8 mouse cellular contexts compared by ENCODE assay signal in genomic region chr19:46248991-46249390, GRCm38 (mm10). TPM values are rescaled to one million over a fixed set of nuclear protein-coding genes. Genes with fewer than 3 reads are reported as not detected.
A peak's percentile ranks its signal among the peaks of the same experiment; 100 is the strongest.
DNase-seq lines count a peak whose midpoint lies in the region; ATAC-seq and TF ChIP-seq lines count a peak whose summit lies in the region.

No protein-coding gene starts in this region.

- TF ChIP-seq CTCF in kidney, postnatal 0 days (IDR thresholded peaks at IDR 0.05; ENCODE audit: low read depth) = peak; percentile 53

- H3K36me3 ChIP-seq in kidney, postnatal 0 days (ENCODE audit: insufficient read depth, low read length) = peaks cover 4% of the 10 kb centered on the region; the same call in 1 of the 2 replicates
- H3K36me3 ChIP-seq in midbrain, embryonic 10.5 days = peaks cover 20% of the 10 kb centered on the region
- peaks cover 15% of the 10 kb centered on the region for H3K36me3 ChIP-seq in forebrain, embryonic 10.5 days (replicated peaks)

- no peaks in the 10 kb centered on the region for H3K9me3 ChIP-seq in kidney, postnatal 0 days (replicated peaks; ENCODE audit: low read length)
- H3K9me3 ChIP-seq in midbrain, embryonic 10.5 days (replicated peaks) = no peaks in the 10 kb centered on the region
- H3K9me3 ChIP-seq in forebrain, embryonic 10.5 days = no peaks in the 10 kb centered on the region

- no peak overlapping the region for H3K27ac ChIP-seq in kidney, postnatal 0 days
- H3K27ac ChIP-seq in midbrain, embryonic 10.5 days (replicated peaks) = no peak overlapping the region
- no peak overlapping the region for H3K27ac ChIP-seq in forebrain, embryonic 10.5 days

- no peak overlapping the region for H3K9ac ChIP-seq in kidney, postnatal 0 days (ENCODE audit: low read depth, low read length)

- no peak for ATAC-seq in kidney, postnatal 0 days (replicated peaks; ENCODE audit: low FRiP score, low read depth)

- intact Hi-C loops in heart, postnatal 36 days (cut with DNase I) = no loop called here

- H3K4me2 ChIP-seq in kidney, postnatal 0 days (ENCODE audit: low read length) = no peak overlapping the region

- DNase-seq in heart, postnatal 4 days = peak; percentile 35
- no peak for DNase-seq in heart, postnatal 36 days
- peak; percentile 13 for DNase-seq in 416B (ENCODE audit: low read depth)
- DNase-seq in adrenal gland, postnatal 10 days = peak; percentile 27
- peak; percentile 21 for DNase-seq in kidney, postnatal 0 days (ENCODE audit: low spot score)
- no peak for DNase-seq in left cerebral cortex, adult 8-10 months (ENCODE audit: low spot score in 2 of 2)
- DNase-seq in midbrain, embryonic 10.5 days (ENCODE audit: low spot score) = no peak
- no peak for DNase-seq in forebrain, embryonic 10.5 days (ENCODE audit: extremely low spot score, low spot score)

- H3K27me3 ChIP-seq in kidney, postnatal 0 days (ENCODE audit: insufficient read depth, low read length) = no peaks in the 10 kb centered on the region
- H3K27me3 ChIP-seq in midbrain, embryonic 10.5 days (ENCODE audit: low read depth, poor library complexity, severe bottlenecking) = no peaks in the 10 kb centered on the region
- H3K27me3 ChIP-seq in forebrain, embryonic 10.5 days (ENCODE audit: poor library complexity, severe bottlenecking) = no peaks in the 10 kb centered on the region

- WGBS in kidney, postnatal 0 days = 27% methylated on average over 7 of the region's 7 CpGs
- 55% methylated on average over 7 of the region's 7 CpGs for WGBS in midbrain, embryonic 10.5 days
- 61% methylated on average over 7 of the region's 7 CpGs for WGBS in forebrain, embryonic 10.5 days

- no peak overlapping the region for H3K4me3 ChIP-seq in kidney, postnatal 0 days (replicated peaks; ENCODE audit: low read depth, low read length)
- H3K4me3 ChIP-seq in midbrain, embryonic 10.5 days = no peak overlapping the region
- H3K4me3 ChIP-seq in forebrain, embryonic 10.5 days = no peak overlapping the region

- H3K4me1 ChIP-seq in kidney, postnatal 0 days (replicated peaks; ENCODE audit: insufficient read depth, low read length) = no peaks in the 10 kb centered on the region
- peaks cover 9% of the 10 kb centered on the region; the same call in 1 of the 2 replicates for H3K4me1 ChIP-seq in midbrain, embryonic 10.5 days
- H3K4me1 ChIP-seq in forebrain, embryonic 10.5 days = no peaks in the 10 kb centered on the region; the same call in 1 of the 2 replicates

RNA-seq across cellular contexts. Expression of gene Nfkb2, which starts 55.1 kb away (rescaled TPM):
- 10 to 100 TPM; 15.1 to 15.2 TPM for total RNA-seq in heart, postnatal 4 days (2021)
- 10 to 100 TPM; 16.6 to 22.8 TPM for total RNA-seq in heart, postnatal 36 days (2021)
- 10 to 100 TPM; 20.8 to 24.2 TPM for total RNA-seq in adrenal gland, postnatal 10 days (2021)
- 8.7 and 8.8 TPM in 2 replicates for polyA plus RNA-seq in kidney, postnatal 0 days (2015; fragmentation: Nextera tagmentation; extraction: Ambion mirVana)
- 1 to 10 TPM; 1.9 to 3.3 (median 2.2) TPM for total RNA-seq in left cerebral cortex, adult 8-10 months (2022)
- polyA plus RNA-seq in midbrain, embryonic 10.5 days (2016; fragmentation: Nextera tagmentation; extraction: Ambion mirVana) = 5.2 and 5.6 TPM in 2 replicates
- 3.8 and 3.9 TPM in 2 replicates for polyA plus RNA-seq in forebrain, embryonic 10.5 days (2016; fragmentation: Nextera tagmentation; extraction: Ambion mirVana)

Comparison
In these comparisons a context has a peak if more than half of its experiments do, and no peak if none do; other contexts are left out.
1. DNase-seq: peak in heart, postnatal 4 days (single experiment), 416B (single experiment), adrenal gland, postnatal 10 days (single experiment) and kidney, postnatal 0 days (single experiment); none in heart, postnatal 36 days (0 of 2), left cerebral cortex, adult 8-10 months (0 of 2), midbrain, embryonic 10.5 days (single experiment) and forebrain, embryonic 10.5 days (single experiment).